Mouse (Mus musculus): ENCODE data around the gene Lrrc59. TPM values are rescaled to one million over a fixed set of nuclear protein-coding genes. Genes with fewer than 3 reads are reported as not detected.
"Not testable (repeated sequence)": the region's sequence is repeated elsewhere in the genome, so short reads cannot be mapped to it uniquely, and the experiment has no call there.

Lrrc59 gene
- total RNA-seq, 2 experiments from 2014 or later: 150 to 257 TPM

- peak; percentile 63 for ATAC-seq (replicated peaks; ENCODE audit: poor library complexity, severe bottlenecking)
Measured at GRCm38 (mm10) chr11:94630199-94631011, 838 bp downstream of the Lrrc59 start.

- ATAC-seq (replicated peaks; ENCODE audit: poor library complexity, severe bottlenecking): no peak
Measured at GRCm38 (mm10) chr11:94631969-94632368, 2.4 kb downstream of the Lrrc59 start.

GRCm38 (mm10) chr11:94632988-94633387, 3.4 kb downstream of the Lrrc59 start:
- ATAC-seq (replicated peaks; ENCODE audit: poor library complexity, severe bottlenecking): no peak

- ATAC-seq (replicated peaks; ENCODE audit: poor library complexity, severe bottlenecking): no peak
Measured at GRCm38 (mm10) chr11:94634431-94634830, 4.9 kb downstream of the Lrrc59 start.

GRCm38 (mm10) chr11:94644461-94645219, 15.1 kb downstream of the Lrrc59 start:
- no peak for ATAC-seq (replicated peaks; ENCODE audit: poor library complexity, severe bottlenecking)

GRCm38 (mm10) chr11:94646457-94646856, 16.9 kb downstream of the Lrrc59 start:
- no peak for ATAC-seq (replicated peaks; ENCODE audit: poor library complexity, severe bottlenecking)

- ATAC-seq (replicated peaks; ENCODE audit: poor library complexity, severe bottlenecking): not testable (repeated sequence)
Measured at GRCm38 (mm10) chr11:94651241-94651640, 21.7 kb downstream of the Lrrc59 start.

GRCm38 (mm10) chr11:94652973-94653372, 23.4 kb downstream of the Lrrc59 start:
- ATAC-seq (replicated peaks; ENCODE audit: poor library complexity, severe bottlenecking): no peak

GRCm38 (mm10) chr11:94653663-94654436, 24.3 kb downstream of the Lrrc59 start, which contains the start of the genes Mrpl27 and Eme1:
Gene Mrpl27, plus strand, starts transcription at chr11:94653767.
Gene Eme1, minus strand, starts transcription at chr11:94653964.
- ATAC-seq (replicated peaks; ENCODE audit: poor library complexity, severe bottlenecking): peak; percentile 91

GRCm38 (mm10) chr11:94661344-94661743, 31.8 kb downstream of the Lrrc59 start:
- no peak for ATAC-seq (replicated peaks; ENCODE audit: poor library complexity, severe bottlenecking)

- ATAC-seq (replicated peaks; ENCODE audit: poor library complexity, severe bottlenecking): no peak
Measured at GRCm38 (mm10) chr11:94665281-94665680, 35.7 kb downstream of the Lrrc59 start.

GRCm38 (mm10) chr11:94674984-94675383, 45.4 kb downstream of the Lrrc59 start:
- no peak for ATAC-seq (replicated peaks; ENCODE audit: poor library complexity, severe bottlenecking)

GRCm38 (mm10) chr11:94675446-94675845, 45.9 kb downstream of the Lrrc59 start:
- ATAC-seq (replicated peaks; ENCODE audit: poor library complexity, severe bottlenecking): no peak

GRCm38 (mm10) chr11:94676308-94676707, 46.7 kb downstream of the Lrrc59 start:
- no peak for ATAC-seq (replicated peaks; ENCODE audit: poor library complexity, severe bottlenecking)

GRCm38 (mm10) chr11:94676754-94677606, 47.4 kb downstream of the Lrrc59 start, which contains the start of gene Xylt2:
Gene Xylt2, minus strand, starts transcription at chr11:94677515.
- ATAC-seq (replicated peaks; ENCODE audit: poor library complexity, severe bottlenecking): peak; percentile 96

- ATAC-seq (replicated peaks; ENCODE audit: poor library complexity, severe bottlenecking): no peak
Measured at GRCm38 (mm10) chr11:94677607-94678145, 48.1 kb downstream of the Lrrc59 start.

GRCm38 (mm10) chr11:94680639-94681038, 51.1 kb downstream of the Lrrc59 start:
- no peak for ATAC-seq (replicated peaks; ENCODE audit: poor library complexity, severe bottlenecking)

- ATAC-seq (replicated peaks; ENCODE audit: poor library complexity, severe bottlenecking): no peak
Measured at GRCm38 (mm10) chr11:94681640-94682039, 52.1 kb downstream of the Lrrc59 start.

- no peak for ATAC-seq (replicated peaks; ENCODE audit: poor library complexity, severe bottlenecking)
Measured at GRCm38 (mm10) chr11:94682427-94682826, 52.9 kb downstream of the Lrrc59 start.
